Mouse (Mus musculus) ES-E14 (cell line): ENCODE data around the gene Defb26.

Experiments
- CHD2 ChIP-seq: IDR thresholded peaks from 2 replicates; pipeline ENCODE4 v1.6.1; 2014; ENCODE audit warnings: mild to moderate bottlenecking, low read depth, low read length, inconsistent platforms
- HCFC1 ChIP-seq: IDR thresholded peaks from 2 replicates; pipeline ENCODE4 v1.6.1; 2012; ENCODE audit warnings: low read length, inconsistent platforms, borderline replicate concordance; ENCODE audit not compliant: insufficient read depth
- MAFK ChIP-seq: IDR thresholded peaks from 2 replicates; pipeline ENCODE4 v1.6.1; 2014; ENCODE audit warnings: mild to moderate bottlenecking, low read depth, low read length, inconsistent platforms; ENCODE audit not compliant: insufficient read depth
- ZC3H11A ChIP-seq: IDR thresholded peaks from 2 replicates; pipeline ENCODE4 v1.6.1; 2012; ENCODE audit warnings: low read depth, mild to moderate bottlenecking, inconsistent platforms, low read length, borderline replicate concordance
- ZNF384 ChIP-seq: IDR thresholded peaks from 2 replicates; pipeline ENCODE4 v1.6.1; 2012; ENCODE audit warnings: low read depth, low read length, inconsistent platforms

DNA sequence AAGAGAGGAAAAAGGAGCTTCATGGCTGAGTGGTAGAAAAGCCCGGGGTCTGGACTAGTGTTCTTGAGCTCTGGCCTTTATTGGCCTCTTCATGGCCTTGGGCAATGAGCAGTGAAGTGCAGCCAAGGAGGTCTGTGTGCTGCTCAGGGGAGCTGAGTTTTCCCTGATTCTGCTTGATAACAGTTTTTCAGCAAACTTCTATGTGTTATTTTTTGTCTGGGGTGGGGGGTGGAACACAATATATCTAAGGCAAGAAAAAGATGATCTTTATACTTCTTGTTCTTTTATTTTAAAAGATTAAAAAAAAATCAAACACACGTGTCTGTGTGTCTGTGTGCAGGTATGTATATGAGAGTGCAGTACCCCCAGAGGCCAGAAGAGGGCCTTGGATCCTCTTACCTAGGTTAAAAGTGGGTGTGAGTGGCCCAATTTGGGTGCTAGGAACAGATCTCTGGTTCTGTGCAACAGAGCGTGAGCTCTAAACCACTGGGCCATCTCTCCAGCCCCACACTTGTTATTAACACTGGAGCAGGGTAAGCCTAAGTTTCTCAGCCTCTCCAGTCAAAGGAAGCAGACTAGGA is 46.8 kb downstream of the Defb26 start, which contains the start of gene Defb23:
- TF ChIP-seq ZNF384: no peak
- no peak for TF ChIP-seq MAFK
- no peak for TF ChIP-seq ZC3H11A
- TF ChIP-seq CHD2: no peak
- TF ChIP-seq HCFC1: no peak
